Mouse (Mus musculus): ENCODE results near the gene Rsph4a. TPM values are rescaled to one million over a fixed set of nuclear protein-coding genes. Genes with fewer than 3 reads are reported as not detected.

The Rsph4a gene
- polyA plus RNA-seq, 2 experiments: 0.04 TPM; not detected in 1

DNA sequence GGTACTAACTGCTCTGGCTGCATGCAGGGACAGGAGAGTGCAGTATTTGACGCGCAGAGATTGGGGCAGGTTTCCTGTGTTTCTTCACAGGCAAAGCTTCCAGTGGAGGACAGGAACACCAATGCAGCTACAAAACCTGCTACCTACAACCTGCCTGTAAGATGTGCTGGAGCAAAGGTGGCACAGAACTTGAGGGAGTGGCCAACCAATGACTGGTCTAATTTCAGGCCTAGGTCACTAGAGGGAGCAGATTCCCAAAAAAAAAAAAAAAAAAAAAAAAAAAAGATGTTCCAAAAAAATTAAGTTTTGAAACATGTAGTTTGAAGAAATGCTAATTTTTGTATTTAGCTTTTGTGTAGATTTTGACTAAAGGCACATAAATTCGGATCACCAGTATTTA lies 47.6 kb downstream of the Rsph4a start:
- WGBS: 77% methylated on average over 3 of the region's 3 CpGs
- no peak overlapping the region for H3K27ac ChIP-seq (replicated peaks; ENCODE audit: low read depth, low read length)

More for the DNA sequence above, 47.6 kb downstream of the Rsph4a start:
- TF ChIP-seq POLR2A (IDR thresholded peaks at IDR 0.05; ENCODE audit: borderline replicate concordance, extremely low read depth, insufficient read depth, insufficient read length): no peak
- Histone ChIP-seq H3K4me2 (replicated peaks; ENCODE audit: low read depth, low read length, severe bottlenecking) (no peak overlapping the region), H3K4me3 (replicated peaks; ENCODE audit: low read length) (no peak overlapping the region), H3K4me1 (ENCODE audit: control insufficient read depth, insufficient read depth, low read length) (peaks cover 5% of the 10 kb centered on the region; the same call in 1 of the 2 replicates), H3K9me3 (ENCODE audit: control insufficient read depth, low read length) (no peaks in the 10 kb centered on the region), H3K36me3 (ENCODE audit: control insufficient read depth, insufficient read depth, low read length) (peaks cover 11% of the 10 kb centered on the region; the same call in 1 of the 2 replicates), H3K27me3 (ENCODE audit: control insufficient read depth, insufficient read depth, low read length) (no peaks in the 10 kb centered on the region), H3K9ac (ENCODE audit: low read depth, low read length, severe bottlenecking) (no peak overlapping the region)
- DNase-seq (ENCODE audit: low spot score) (no peak), ATAC-seq (ENCODE audit: low FRiP score, low read depth) (no peak)

Other genes with a start within 250 kb of the Rsph4a start
- not detected in 2 replicates for gene Sult3a2, start 118.4 kb upstream of the Rsph4a start, polyA plus RNA-seq (2012; rRNA removed)
- gene Sult3a2, start 118.4 kb upstream of the Rsph4a start, polyA plus RNA-seq (2014; fragmentation: Nextera tagmentation; extraction: Ambion mirVana): not detected in 2 replicates
- not detected in 2 replicates for gene Sult3a1, start 47.4 kb upstream of the Rsph4a start, polyA plus RNA-seq (2012; rRNA removed)
- not detected in 2 replicates for gene Sult3a1, start 47.4 kb upstream of the Rsph4a start, polyA plus RNA-seq (2014; fragmentation: Nextera tagmentation; extraction: Ambion mirVana)
- gene Zup1, start 46.2 kb downstream of the Rsph4a start, polyA plus RNA-seq (2012; rRNA removed): 12.5 and 16.4 TPM in 2 replicates
- 20.1 and 20.9 TPM in 2 replicates for gene Zup1, start 46.2 kb downstream of the Rsph4a start, polyA plus RNA-seq (2014; fragmentation: Nextera tagmentation; extraction: Ambion mirVana)
- gene Rwdd1, start 114.5 kb downstream of the Rsph4a start, polyA plus RNA-seq (2012; rRNA removed): 55.3 and 86.2 TPM in 2 replicates
- gene Rwdd1, start 114.5 kb downstream of the Rsph4a start, polyA plus RNA-seq (2014; fragmentation: Nextera tagmentation; extraction: Ambion mirVana): 146 and 148 TPM in 2 replicates
- gene Trappc3l, start 132.5 kb downstream of the Rsph4a start, polyA plus RNA-seq (2012; rRNA removed): not detected in 2 replicates
- not detected in 2 replicates for gene Trappc3l, start 132.5 kb downstream of the Rsph4a start, polyA plus RNA-seq (2014; fragmentation: Nextera tagmentation; extraction: Ambion mirVana)
- gene Calhm4, start 139.2 kb downstream of the Rsph4a start, polyA plus RNA-seq (2012; rRNA removed): not detected in 2 replicates
- gene Calhm4, start 139.2 kb downstream of the Rsph4a start, polyA plus RNA-seq (2014; fragmentation: Nextera tagmentation; extraction: Ambion mirVana): not detected in 2 replicates
- gene Calhm5, start 191.4 kb downstream of the Rsph4a start, polyA plus RNA-seq (2012; rRNA removed): 0.27 and 0.29 TPM in 2 replicates
- 0.51 and 0.54 TPM in 2 replicates for gene Calhm5, start 191.4 kb downstream of the Rsph4a start, polyA plus RNA-seq (2014; fragmentation: Nextera tagmentation; extraction: Ambion mirVana)
- 1.2 and 1.7 TPM in 2 replicates for gene Calhm6, start 222.9 kb downstream of the Rsph4a start, polyA plus RNA-seq (2012; rRNA removed)
- 0.96 and 1.5 TPM in 2 replicates for gene Calhm6, start 222.9 kb downstream of the Rsph4a start, polyA plus RNA-seq (2014; fragmentation: Nextera tagmentation; extraction: Ambion mirVana)

Data from limb, embryonic 14.5 days (tissue).